Mouse (Mus musculus) MEL (cell line): ENCODE results near the gene Irs3.

Experiments
- BHLHE40 ChIP-seq: IDR thresholded peaks from 2 replicates; pipeline ENCODE4 v1.6.1; 2012; ENCODE audit warnings: low read depth, mild to moderate bottlenecking, inconsistent platforms, low read length, improper control_type of control experiment, borderline replicate concordance
- CTCF ChIP-seq, 3 experiments: IDR thresholded peaks in 2 of 3; conservative IDR thresholded peaks in 1 of 3; 2 replicates each; pipeline ENCODE4 v1.5.1; 2011 to 2012; ENCODE audit warnings: low read length in 3 of 3, low read depth in 2 of 3, mild to moderate bottlenecking in 2 of 3, improper control_type of control experiment in 1 of 3, inconsistent platforms in 1 of 3, mixed read lengths in 1 of 3, moderate library complexity in 1 of 3; ENCODE audit not compliant: control insufficient read depth in 1 of 3, insufficient read depth in 1 of 3, poor library complexity in 1 of 3, severe bottlenecking in 1 of 3
- E2F4 ChIP-seq: IDR thresholded peaks from 2 replicates; pipeline ENCODE4 v1.6.1; 2011; ENCODE audit warnings: low read depth, low read length, improper control_type of control experiment, borderline replicate concordance
- GABPA ChIP-seq: IDR thresholded peaks from 2 replicates; pipeline ENCODE4 v1.6.1; 2012; ENCODE audit warnings: low read depth, mild to moderate bottlenecking, inconsistent platforms, low read length, improper control_type of control experiment, moderate library complexity
- GATA1 ChIP-seq: IDR thresholded peaks from 2 replicates; pipeline ENCODE4 v1.6.1; 2011; ENCODE audit warnings: low read depth, low read length, improper control_type of control experiment
- HCFC1 ChIP-seq: IDR thresholded peaks from 2 replicates; pipeline ENCODE4 v1.6.1; 2012; ENCODE audit warnings: low read depth, mild to moderate bottlenecking, inconsistent platforms, low read length, improper control_type of control experiment, moderate library complexity
- MAFK ChIP-seq: IDR thresholded peaks from 2 replicates; pipeline ENCODE4 v1.6.1; 2011; ENCODE audit warnings: low read depth, mild to moderate bottlenecking, low read length, improper control_type of control experiment, borderline replicate concordance
- MXI1 ChIP-seq: IDR thresholded peaks from 2 replicates; pipeline ENCODE4 v1.6.1; 2011; ENCODE audit warnings: mild to moderate bottlenecking, low read depth, low read length, improper control_type of control experiment
- POLR2A ChIP-seq, 2 experiments: IDR thresholded peaks; 2 replicates each; pipeline ENCODE4 v1.6.1; 2011 to 2012; ENCODE audit warnings: low read length in 2 of 2, mild to moderate bottlenecking in 2 of 2, control low read depth in 1 of 2, improper control_type of control experiment in 1 of 2, low read depth in 1 of 2, moderate library complexity in 1 of 2; ENCODE audit not compliant: control insufficient read depth in 1 of 2, insufficient read depth in 1 of 2, poor library complexity in 1 of 2
- TAL1 ChIP-seq: IDR thresholded peaks from 2 replicates; pipeline ENCODE4 v1.6.1; 2012; ENCODE audit warnings: mild to moderate bottlenecking, inconsistent platforms, low read length, moderate library complexity, mixed read lengths
- UBTF ChIP-seq: IDR thresholded peaks from 2 replicates; pipeline ENCODE4 v1.6.1; 2012; ENCODE audit warnings: low read depth, mild to moderate bottlenecking, inconsistent platforms, low read length, improper control_type of control experiment, moderate library complexity, borderline replicate concordance; ENCODE audit not compliant: insufficient read depth
- USF1 ChIP-seq: IDR thresholded peaks from 2 replicates; pipeline ENCODE4 v1.6.1; 2014; ENCODE audit warnings: low read depth, mild to moderate bottlenecking, inconsistent platforms, low read length, improper control_type of control experiment, moderate library complexity
- ZKSCAN1 ChIP-seq: IDR thresholded peaks from 2 replicates; pipeline ENCODE4 v1.6.1; 2012; ENCODE audit warnings: low read depth, mild to moderate bottlenecking, inconsistent platforms, low read length, improper control_type of control experiment, moderate library complexity
- ZMIZ1 ChIP-seq: IDR thresholded peaks from 2 replicates; pipeline ENCODE4 v1.6.1; 2012; ENCODE audit warnings: low read depth, mild to moderate bottlenecking, inconsistent platforms, low read length, improper control_type of control experiment, moderate library complexity

DNA sequence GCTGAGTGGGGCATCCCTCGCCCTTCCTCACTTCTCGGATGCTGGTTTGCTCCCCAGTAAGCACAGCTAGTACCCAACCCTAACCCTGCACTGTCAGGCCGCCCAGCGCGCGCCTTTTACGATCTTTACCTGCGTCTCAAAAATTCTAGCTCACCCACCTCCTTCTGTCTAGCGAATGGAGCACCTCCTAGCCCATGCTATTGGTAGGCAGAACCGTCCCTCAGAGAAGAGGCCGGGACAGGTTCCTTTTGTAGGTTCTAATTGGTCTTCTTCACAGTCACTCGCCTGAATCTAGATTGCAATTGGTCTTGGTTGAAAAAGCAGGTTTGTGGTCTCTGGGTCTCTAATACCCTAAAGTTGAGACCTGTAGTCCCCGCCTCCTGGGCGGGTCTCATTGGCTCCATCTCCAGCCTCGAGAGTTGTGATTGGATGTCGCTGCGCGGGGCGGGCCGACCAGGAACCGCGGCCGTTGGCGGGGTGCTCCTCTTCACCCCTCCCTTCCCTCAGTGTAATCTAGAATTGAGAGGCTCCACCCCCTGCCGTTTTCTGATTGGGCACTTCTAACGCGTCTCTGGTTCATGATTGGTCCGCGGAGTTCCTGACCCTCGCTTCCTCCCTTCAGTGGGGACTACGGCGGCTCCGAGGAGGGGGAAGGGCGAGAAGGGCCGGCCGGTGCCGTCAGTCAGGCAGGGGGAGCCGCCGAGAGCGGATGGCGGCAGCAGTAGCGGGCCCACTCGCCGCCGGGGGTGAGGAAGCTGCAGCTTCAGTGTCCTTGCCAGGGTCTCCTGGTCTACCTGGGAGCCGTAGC, 16.8 kb downstream of the Irs3 start, which contains the start of the genes Fbxo24, Lrch4 and Gm20605:
- TF ChIP-seq MAFK, result no peak
- peak in 1 of 3 experiments; percentile 11; a peak in 1 of 6 replicates for TF ChIP-seq CTCF (IDR thresholded peaks at IDR 0.05 in 2 of 3, conservative IDR thresholded peaks at IDR 0.05 in 1 of 3; ENCODE audit: control insufficient read depth in 1 of 3, insufficient read depth in 1 of 3, low read depth in 2 of 3, low read length in 3 of 3, poor library complexity in 1 of 3, severe bottlenecking in 1 of 3)
- no peak for TF ChIP-seq UBTF
- peak; percentile 93 for TF ChIP-seq HCFC1
- TF ChIP-seq POLR2A (IDR thresholded peaks at IDR 0.05; ENCODE audit: control insufficient read depth in 1 of 2, insufficient read depth in 1 of 2, low read depth in 1 of 2, low read length in 2 of 2, poor library complexity in 1 of 2), result peak; percentile 76 to 93
- no peak; the same call in 1 of the 2 replicates for TF ChIP-seq GATA1
- TF ChIP-seq GABPA, result no peak
- peak; percentile 55; the same call in 1 of the 2 replicates for TF ChIP-seq E2F4
- no peak; the same call in 1 of the 2 replicates for TF ChIP-seq USF1
- TF ChIP-seq TAL1, result no peak
- no peak for TF ChIP-seq ZMIZ1
- no peak for TF ChIP-seq MXI1
- TF ChIP-seq ZKSCAN1, result no peak
- 0 out of 2 replicates have a peak, but pooled peaks have one; percentile 45 for TF ChIP-seq BHLHE40
